Mouse (Mus musculus): ENCODE measurements at regions not wholly inside any gene's neighbourhood (a gene's known extent, or its start where the extent isn't known, plus 50 kb on each side); places are given as distances from the start of the nearest gene placed in this dataset.

GRCm38 (mm10) chr10:99388986-99389385, 126.0 kb downstream of the Dusp6 start:
- ATAC-seq (no peak), DNase-seq (ENCODE audit: low spot score) (no peak)
- no peak for TF ChIP-seq EP300 (IDR thresholded peaks at IDR 0.05)
- TF ChIP-seq CTCF (IDR thresholded peaks at IDR 0.05) = no peak
- WGBS = 95% methylated on average over 8 of the region's 8 CpGs
- Histone ChIP-seq H3K4me2 (replicated peaks; ENCODE audit: low read depth, low read length) (no peak overlapping the region), H3K9ac (replicated peaks; ENCODE audit: low read depth) (no peak overlapping the region), H3K4me1 (ENCODE audit: insufficient read depth, low read depth, low read length) (no peaks in the 10 kb centered on the region), H3K36me3 (ENCODE audit: insufficient read depth, low read length) (no peaks in the 10 kb centered on the region), H3K9me3 (ENCODE audit: low read length) (no peaks in the 10 kb centered on the region), H3K27ac (ENCODE audit: low read length) (no peak overlapping the region), H3K27me3 (replicated peaks; ENCODE audit: insufficient read depth, low read length) (no peaks in the 10 kb centered on the region), H3K4me3 (ENCODE audit: low read depth, low read length) (no peak overlapping the region)

GRCm38 (mm10) chr10:99390609-99391183, 127.7 kb downstream of the Dusp6 start:
- TF ChIP-seq EP300 (IDR thresholded peaks at IDR 0.05) (no peak), CTCF (IDR thresholded peaks at IDR 0.05) (no peak)
- Histone ChIP-seq H3K4me1 (ENCODE audit: insufficient read depth, low read depth, low read length) (no peaks in the 10 kb centered on the region), H3K4me2 (replicated peaks; ENCODE audit: low read depth, low read length) (no peak overlapping the region), H3K27ac (ENCODE audit: low read length) (no peak overlapping the region), H3K9ac (replicated peaks; ENCODE audit: low read depth) (no peak overlapping the region), H3K27me3 (replicated peaks; ENCODE audit: insufficient read depth, low read length) (no peaks in the 10 kb centered on the region), H3K4me3 (ENCODE audit: low read depth, low read length) (no peak overlapping the region), H3K36me3 (ENCODE audit: insufficient read depth, low read length) (no peaks in the 10 kb centered on the region), H3K9me3 (ENCODE audit: low read length) (no peaks in the 10 kb centered on the region)
- no peak for DNase-seq (ENCODE audit: low spot score)
- ATAC-seq = no peak
- WGBS = 74% methylated on average over 7 of the region's 7 CpGs

GRCm38 (mm10) chr10:99391725-99392124, 128.7 kb downstream of the Dusp6 start:
- 66% methylated on average over 6 of the region's 6 CpGs for WGBS
- H3K4me3 ChIP-seq (ENCODE audit: low read depth, low read length) = no peak overlapping the region
- no peak overlapping the region for H3K9ac ChIP-seq (replicated peaks; ENCODE audit: low read depth)
- H3K27ac ChIP-seq (ENCODE audit: low read length) = no peak overlapping the region
- H3K36me3 ChIP-seq (ENCODE audit: insufficient read depth, low read length) = no peaks in the 10 kb centered on the region
- H3K27me3 ChIP-seq (replicated peaks; ENCODE audit: insufficient read depth, low read length) = no peaks in the 10 kb centered on the region
- no peak for TF ChIP-seq EP300 (IDR thresholded peaks at IDR 0.05)
- TF ChIP-seq CTCF (IDR thresholded peaks at IDR 0.05) = no peak
- no peak for ATAC-seq
- H3K9me3 ChIP-seq (ENCODE audit: low read length) = no peaks in the 10 kb centered on the region
- no peak for DNase-seq (ENCODE audit: low spot score)
- no peak overlapping the region for H3K4me2 ChIP-seq (replicated peaks; ENCODE audit: low read depth, low read length)
- no peaks in the 10 kb centered on the region for H3K4me1 ChIP-seq (ENCODE audit: insufficient read depth, low read depth, low read length)

GRCm38 (mm10) chr10:99392979-99393378, 129.9 kb downstream of the Dusp6 start:
- Histone ChIP-seq H3K9me3 (ENCODE audit: low read length) (no peaks in the 10 kb centered on the region), H3K4me2 (replicated peaks; ENCODE audit: low read depth, low read length) (no peak overlapping the region), H3K27me3 (replicated peaks; ENCODE audit: insufficient read depth, low read length) (no peaks in the 10 kb centered on the region), H3K9ac (replicated peaks; ENCODE audit: low read depth) (no peak overlapping the region), H3K4me3 (ENCODE audit: low read depth, low read length) (no peak overlapping the region), H3K4me1 (ENCODE audit: insufficient read depth, low read depth, low read length) (no peaks in the 10 kb centered on the region), H3K36me3 (ENCODE audit: insufficient read depth, low read length) (no peaks in the 10 kb centered on the region), H3K27ac (ENCODE audit: low read length) (no peak overlapping the region)
- DNase-seq (ENCODE audit: low spot score) (no peak), ATAC-seq (no peak)
- 62% methylated on average over 5 of the region's 5 CpGs for WGBS
- no peak for TF ChIP-seq CTCF (IDR thresholded peaks at IDR 0.05)

- TF ChIP-seq CTCF (IDR thresholded peaks at IDR 0.05) = no peak
- TF ChIP-seq EP300 (IDR thresholded peaks at IDR 0.05) = no peak
- no peak overlapping the region for H3K4me2 ChIP-seq (replicated peaks; ENCODE audit: low read depth, low read length)
- no peak overlapping the region for H3K9ac ChIP-seq (replicated peaks; ENCODE audit: low read depth)
- 44% methylated on average over 8 of the region's 8 CpGs for WGBS
- DNase-seq (ENCODE audit: low spot score) = no peak
- H3K4me3 ChIP-seq (ENCODE audit: low read depth, low read length) = no peak overlapping the region
- no peaks in the 10 kb centered on the region for H3K27me3 ChIP-seq (replicated peaks; ENCODE audit: insufficient read depth, low read length)
- no peak overlapping the region for H3K27ac ChIP-seq (ENCODE audit: low read length)
- no peaks in the 10 kb centered on the region for H3K9me3 ChIP-seq (ENCODE audit: low read length)
- ATAC-seq = no peak
- H3K4me1 ChIP-seq (ENCODE audit: insufficient read depth, low read depth, low read length) = no peaks in the 10 kb centered on the region
- H3K36me3 ChIP-seq (ENCODE audit: insufficient read depth, low read length) = no peaks in the 10 kb centered on the region
Measured at GRCm38 (mm10) chr10:99393523-99393922, 130.5 kb downstream of the Dusp6 start.

GRCm38 (mm10) chr10:99395411-99395810, 132.4 kb downstream of the Dusp6 start:
- no peak overlapping the region for H3K9ac ChIP-seq (replicated peaks; ENCODE audit: low read depth)
- no peak overlapping the region for H3K4me2 ChIP-seq (replicated peaks; ENCODE audit: low read depth, low read length)
- no peak overlapping the region for H3K4me3 ChIP-seq (ENCODE audit: low read depth, low read length)
- H3K27me3 ChIP-seq (replicated peaks; ENCODE audit: insufficient read depth, low read length) = no peaks in the 10 kb centered on the region
- no peaks in the 10 kb centered on the region for H3K36me3 ChIP-seq (ENCODE audit: insufficient read depth, low read length)
- 92% methylated on average over 1 of the region's 1 CpGs for WGBS
- ATAC-seq (no peak), DNase-seq (ENCODE audit: low spot score) (no peak)
- H3K4me1 ChIP-seq (ENCODE audit: insufficient read depth, low read depth, low read length) = no peaks in the 10 kb centered on the region
- no peaks in the 10 kb centered on the region for H3K9me3 ChIP-seq (ENCODE audit: low read length)
- TF ChIP-seq EP300 (IDR thresholded peaks at IDR 0.05) = no peak
- no peak for TF ChIP-seq CTCF (IDR thresholded peaks at IDR 0.05)
- H3K27ac ChIP-seq (ENCODE audit: low read length) = no peak overlapping the region

GRCm38 (mm10) chr10:99396630-99397029, 133.6 kb downstream of the Dusp6 start:
- Histone ChIP-seq H3K27me3 (replicated peaks; ENCODE audit: insufficient read depth, low read length) (no peaks in the 10 kb centered on the region), H3K36me3 (ENCODE audit: insufficient read depth, low read length) (no peaks in the 10 kb centered on the region), H3K4me2 (replicated peaks; ENCODE audit: low read depth, low read length) (no peak overlapping the region), H3K4me3 (ENCODE audit: low read depth, low read length) (no peak overlapping the region), H3K9me3 (ENCODE audit: low read length) (no peaks in the 10 kb centered on the region), H3K27ac (ENCODE audit: low read length) (no peak overlapping the region), H3K9ac (replicated peaks; ENCODE audit: low read depth) (no peak overlapping the region), H3K4me1 (ENCODE audit: insufficient read depth, low read depth, low read length) (no peaks in the 10 kb centered on the region)
- DNase-seq (ENCODE audit: low spot score) (peak; percentile 57), ATAC-seq (peak; percentile 28)
- WGBS = 50% methylated on average over 3 of the region's 3 CpGs
- no peak for TF ChIP-seq EP300 (IDR thresholded peaks at IDR 0.05)
- TF ChIP-seq CTCF (IDR thresholded peaks at IDR 0.05) = no peak
